Mouse (Mus musculus): ENCODE data around the gene Lipc. TPM values are rescaled to one million over a fixed set of nuclear protein-coding genes. Genes with fewer than 3 reads are reported as not detected.

Lipc gene
- polyA plus RNA-seq, 1 experiment from 2014 or later = 0.35 TPM

GRCm38 (mm10) chr9:70954226-70954625 lies 2.2 kb upstream of the Lipc start:
- H3K9me3 ChIP-seq (replicated peaks) = no peaks in the 10 kb centered on the region
- H3K27ac ChIP-seq (replicated peaks) = no peak overlapping the region
- no peak for ATAC-seq (ENCODE audit: low FRiP score)
- no peaks in the 10 kb centered on the region; the same call in 1 of the 2 replicates for H3K27me3 ChIP-seq (replicated peaks)
- peaks cover 2% of the 10 kb centered on the region; the same call in 1 of the 2 replicates for H3K4me1 ChIP-seq
- H3K9ac ChIP-seq (replicated peaks) = no peak overlapping the region
- no peak overlapping the region for H3K4me3 ChIP-seq (replicated peaks)
- WGBS = 70% methylated on average over 3 of the region's 3 CpGs
- H3K4me2 ChIP-seq = no peak overlapping the region
- H3K36me3 ChIP-seq = no peaks in the 10 kb centered on the region

- H3K9me3 ChIP-seq (replicated peaks) = no peaks in the 10 kb centered on the region
- H3K36me3 ChIP-seq = no peaks in the 10 kb centered on the region
- H3K27ac ChIP-seq (replicated peaks) = no peak overlapping the region
- no peak overlapping the region for H3K4me2 ChIP-seq
- peaks cover 3% of the 10 kb centered on the region; the same call in 1 of the 2 replicates for H3K4me1 ChIP-seq
- no peak overlapping the region for H3K9ac ChIP-seq (replicated peaks)
- H3K4me3 ChIP-seq (replicated peaks) = no peak overlapping the region
- WGBS = 86% methylated on average over 8 of the region's 8 CpGs
- ATAC-seq (ENCODE audit: low FRiP score) = no peak
- H3K27me3 ChIP-seq (replicated peaks) = no peaks in the 10 kb centered on the region; the same call in 1 of the 2 replicates
These were observed 2.7 kb downstream of the Lipc start for GRCm38 (mm10) chr9:70949336-70949735.

GRCm38 (mm10) chr9:70947312-70947711 lies 4.7 kb downstream of the Lipc start:
- H3K27ac ChIP-seq (replicated peaks) = no peak overlapping the region
- no peak overlapping the region for H3K9ac ChIP-seq (replicated peaks)
- H3K36me3 ChIP-seq = no peaks in the 10 kb centered on the region
- no peaks in the 10 kb centered on the region for H3K27me3 ChIP-seq (replicated peaks)
- H3K4me1 ChIP-seq = 0 out of 2 replicates have a peak, but pooled peaks cover 3% of the 10 kb centered on the region
- 87% methylated on average over 5 of the region's 5 CpGs for WGBS
- no peak for ATAC-seq (ENCODE audit: low FRiP score)
- no peak overlapping the region for H3K4me3 ChIP-seq (replicated peaks)
- no peaks in the 10 kb centered on the region for H3K9me3 ChIP-seq (replicated peaks)
- H3K4me2 ChIP-seq = no peak overlapping the region

GRCm38 (mm10) chr9:70942686-70943333 lies 9.2 kb downstream of the Lipc start:
- Histone ChIP-seq H3K36me3 (no peaks in the 10 kb centered on the region), H3K4me3 (replicated peaks) (no peak overlapping the region), H3K27ac (replicated peaks) (no peak overlapping the region), H3K4me1 (no peaks in the 10 kb centered on the region), H3K4me2 (no peak overlapping the region), H3K27me3 (replicated peaks) (no peaks in the 10 kb centered on the region), H3K9ac (replicated peaks) (no peak overlapping the region), H3K9me3 (replicated peaks) (no peaks in the 10 kb centered on the region)
- 81% methylated on average over 9 of the region's 9 CpGs for WGBS
- no peak for ATAC-seq (ENCODE audit: low FRiP score)

GRCm38 (mm10) chr9:70939752-70940501 lies 12.1 kb downstream of the Lipc start:
- ATAC-seq (ENCODE audit: low FRiP score) = no peak

GRCm38 (mm10) chr9:70938850-70939249 lies 13.2 kb downstream of the Lipc start:
- Histone ChIP-seq H3K4me2 (no peak overlapping the region), H3K27me3 (replicated peaks) (no peaks in the 10 kb centered on the region), H3K4me1 (no peaks in the 10 kb centered on the region), H3K36me3 (no peaks in the 10 kb centered on the region), H3K27ac (replicated peaks) (no peak overlapping the region), H3K4me3 (replicated peaks) (no peak overlapping the region), H3K9ac (replicated peaks) (no peak overlapping the region), H3K9me3 (replicated peaks) (no peaks in the 10 kb centered on the region)
- 68% methylated on average over 2 of the region's 2 CpGs for WGBS
- ATAC-seq (ENCODE audit: low FRiP score) = no peak

More at GRCm38 (mm10) chr9:70939752-70940501, 12.1 kb downstream of the Lipc start:
- H3K4me3 ChIP-seq (replicated peaks) = no peak overlapping the region
- H3K9me3 ChIP-seq (replicated peaks) = no peaks in the 10 kb centered on the region
- no peak overlapping the region for H3K27ac ChIP-seq (replicated peaks)
- H3K4me2 ChIP-seq = no peak overlapping the region
- 91% methylated on average over 8 of the region's 8 CpGs for WGBS
- H3K9ac ChIP-seq (replicated peaks) = no peak overlapping the region
- no peaks in the 10 kb centered on the region for H3K27me3 ChIP-seq (replicated peaks)
- no peaks in the 10 kb centered on the region for H3K4me1 ChIP-seq
- no peaks in the 10 kb centered on the region for H3K36me3 ChIP-seq

- no peak overlapping the region for H3K9ac ChIP-seq (replicated peaks)
- H3K9me3 ChIP-seq (replicated peaks) = 0 out of 2 replicates have a peak, but pooled peaks cover 2% of the 10 kb centered on the region
- H3K27ac ChIP-seq (replicated peaks) = no peak overlapping the region
- WGBS = 92% methylated on average over 6 of the region's 6 CpGs
- no peak for ATAC-seq (ENCODE audit: low FRiP score)
- no peaks in the 10 kb centered on the region for H3K4me1 ChIP-seq
- H3K27me3 ChIP-seq (replicated peaks) = no peaks in the 10 kb centered on the region
- no peak overlapping the region for H3K4me3 ChIP-seq (replicated peaks)
- no peak overlapping the region for H3K4me2 ChIP-seq
- H3K36me3 ChIP-seq = no peaks in the 10 kb centered on the region
These were observed 13.9 kb downstream of the Lipc start for GRCm38 (mm10) chr9:70938134-70938533.

- Histone ChIP-seq H3K4me1 (peaks cover 6% of the 10 kb centered on the region; the same call in 1 of the 2 replicates), H3K27ac (replicated peaks) (no peak overlapping the region), H3K27me3 (replicated peaks) (no peaks in the 10 kb centered on the region), H3K9ac (replicated peaks) (no peak overlapping the region), H3K4me2 (no peak overlapping the region), H3K9me3 (replicated peaks) (0 out of 2 replicates have a peak, but pooled peaks cover 2% of the 10 kb centered on the region), H3K4me3 (replicated peaks) (no peak overlapping the region), H3K36me3 (no peaks in the 10 kb centered on the region)
- no peak for ATAC-seq (ENCODE audit: low FRiP score)
- 70% methylated on average over 8 of the region's 8 CpGs for WGBS
These were observed 17.3 kb downstream of the Lipc start for GRCm38 (mm10) chr9:70934587-70935295.

- ATAC-seq (ENCODE audit: low FRiP score) = no peak
- Histone ChIP-seq H3K9me3 (replicated peaks) (0 out of 2 replicates have a peak, but pooled peaks cover 2% of the 10 kb centered on the region), H3K27ac (replicated peaks) (no peak overlapping the region), H3K4me2 (no peak overlapping the region), H3K4me3 (replicated peaks) (no peak overlapping the region), H3K36me3 (no peaks in the 10 kb centered on the region), H3K27me3 (replicated peaks) (no peaks in the 10 kb centered on the region), H3K4me1 (peaks cover 6% of the 10 kb centered on the region; the same call in 1 of the 2 replicates), H3K9ac (replicated peaks) (no peak overlapping the region)
- 82% methylated on average over 5 of the region's 5 CpGs for WGBS
These were observed 21.4 kb downstream of the Lipc start for GRCm38 (mm10) chr9:70930641-70931020.

GRCm38 (mm10) chr9:70929840-70930640 lies 22.0 kb downstream of the Lipc start:
- no peaks in the 10 kb centered on the region for H3K36me3 ChIP-seq
- H3K27ac ChIP-seq (replicated peaks) = no peak overlapping the region
- peaks cover 6% of the 10 kb centered on the region; the same call in 1 of the 2 replicates for H3K4me1 ChIP-seq
- peak; percentile 65; the same call in 1 of the 2 replicates for ATAC-seq (ENCODE audit: low FRiP score)
- no peaks in the 10 kb centered on the region for H3K27me3 ChIP-seq (replicated peaks)
- 53% methylated on average over 15 of the region's 15 CpGs for WGBS
- 0 out of 2 replicates have a peak, but pooled peaks cover 2% of the 10 kb centered on the region for H3K9me3 ChIP-seq (replicated peaks)
- no peak overlapping the region for H3K4me3 ChIP-seq (replicated peaks)
- H3K9ac ChIP-seq (replicated peaks) = no peak overlapping the region
- no peak overlapping the region for H3K4me2 ChIP-seq

GRCm38 (mm10) chr9:70928472-70928871 lies 23.6 kb downstream of the Lipc start:
- Histone ChIP-seq H3K9ac (replicated peaks) (no peak overlapping the region), H3K4me2 (no peak overlapping the region), H3K36me3 (no peaks in the 10 kb centered on the region), H3K9me3 (replicated peaks) (0 out of 2 replicates have a peak, but pooled peaks cover 2% of the 10 kb centered on the region), H3K27me3 (replicated peaks) (no peaks in the 10 kb centered on the region), H3K4me3 (replicated peaks) (no peak overlapping the region), H3K4me1 (peaks cover 6% of the 10 kb centered on the region; the same call in 1 of the 2 replicates), H3K27ac (replicated peaks) (no peak overlapping the region)
- no peak for ATAC-seq (ENCODE audit: low FRiP score)
- WGBS = 88% methylated on average over 1 of the region's 1 CpGs

All from neural tube, embryonic 15.5 days (tissue).